Mouse (Mus musculus): Measurements from ENCODE around the gene Cdcp2.

- no peak; the same call in 1 of the 2 replicates for TF ChIP-seq CTCF (IDR thresholded peaks at IDR 0.05; ENCODE audit: control insufficient read depth, insufficient read depth, insufficient replicate concordance, low read depth, low read length)
- TF ChIP-seq POLR2A (IDR thresholded peaks at IDR 0.05; ENCODE audit: control insufficient read depth, low read depth, low read length): no peak
These were observed 24.7 kb downstream of the Cdcp2 start for GRCm38 (mm10) chr4:107121165-107121943.

Measured in testis, adult 2 months (tissue).